Mouse (Mus musculus) kidney, postnatal 25 days (tissue): ENCODE measurements at regions not wholly inside any gene's neighbourhood (a gene's known extent, or its start where the extent isn't known, plus 50 kb on each side); places are given as distances from the start of the nearest gene placed in this dataset.

Experiments used
- DNase-seq, 2 experiments: peaks; one replicate each; pipeline ENCODE4 v3.0.0; 2021; ENCODE audit warnings: mixed read lengths in 2 of 2

- DNase-seq = no peak
These were observed 1512.2 kb upstream of the Gm6569 start for GRCm38 (mm10) chr15:72322127-72322526.

GRCm38 (mm10) chr15:72323158-72323557 is 1511.2 kb upstream of the Gm6569 start:
- DNase-seq = no peak

GRCm38 (mm10) chr15:72331262-72331661 is 1503.1 kb upstream of the Gm6569 start:
- no peak for DNase-seq

DNA sequence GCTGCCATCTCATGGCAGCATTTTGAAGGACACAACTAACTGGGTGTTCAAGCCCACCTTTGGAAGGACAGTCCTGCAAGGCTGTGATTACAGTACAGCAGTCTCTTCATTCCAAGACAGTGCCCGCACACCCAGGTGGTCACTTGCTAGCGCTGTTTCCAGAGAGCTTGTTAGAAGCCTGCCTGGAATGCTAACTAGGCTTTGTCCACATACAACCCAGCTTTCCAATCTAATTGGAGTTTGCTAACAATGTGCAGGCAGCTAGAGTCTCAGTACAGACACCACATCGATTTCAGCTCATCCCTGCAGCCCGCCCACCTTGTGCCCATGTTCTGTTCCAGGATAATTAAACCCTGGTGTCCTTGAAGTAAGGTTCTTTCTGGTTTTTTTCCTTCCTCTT is 1499.9 kb upstream of the Gm6569 start:
- no peak for DNase-seq

DNA sequence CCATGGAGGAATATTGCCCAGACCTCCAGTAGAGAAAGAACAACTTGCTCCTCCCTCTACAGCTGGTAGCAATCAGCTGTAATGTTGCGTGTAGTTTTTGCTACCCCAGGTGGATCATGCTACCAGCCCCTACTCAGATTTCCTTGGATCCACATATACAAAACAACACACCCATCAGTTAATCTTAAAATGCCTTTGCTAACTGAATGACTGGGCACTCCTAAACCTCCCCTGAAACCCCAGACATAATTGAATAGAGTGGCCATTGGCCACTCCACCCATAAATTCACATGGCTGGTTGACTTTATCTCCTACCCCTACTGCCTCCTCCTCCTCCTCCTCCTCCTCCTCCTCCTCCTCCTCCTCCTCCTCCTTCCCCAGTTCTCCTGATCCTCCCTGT is 1494.7 kb upstream of the Gm6569 start:
- no peak for DNase-seq

DNA sequence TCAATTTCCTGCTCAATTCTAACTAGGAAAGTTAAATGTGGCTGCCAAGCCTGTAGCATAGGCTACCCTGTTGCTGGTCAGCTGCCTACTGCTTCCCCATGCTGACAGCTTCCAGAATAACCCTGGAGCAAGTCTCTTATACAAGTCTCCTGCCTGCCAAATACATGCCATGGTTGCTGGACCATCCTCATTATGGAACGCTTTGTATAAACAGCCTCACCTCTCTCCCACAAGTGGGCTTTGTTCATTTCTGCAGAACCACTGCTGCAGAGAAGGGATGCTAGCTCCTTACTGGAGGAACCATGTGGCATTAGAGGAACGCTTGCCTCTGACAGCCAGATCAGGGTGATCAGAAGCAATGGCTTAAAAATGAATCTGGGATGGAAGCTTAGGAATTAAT is 1492.4 kb upstream of the Gm6569 start:
- DNase-seq = no peak

DNA sequence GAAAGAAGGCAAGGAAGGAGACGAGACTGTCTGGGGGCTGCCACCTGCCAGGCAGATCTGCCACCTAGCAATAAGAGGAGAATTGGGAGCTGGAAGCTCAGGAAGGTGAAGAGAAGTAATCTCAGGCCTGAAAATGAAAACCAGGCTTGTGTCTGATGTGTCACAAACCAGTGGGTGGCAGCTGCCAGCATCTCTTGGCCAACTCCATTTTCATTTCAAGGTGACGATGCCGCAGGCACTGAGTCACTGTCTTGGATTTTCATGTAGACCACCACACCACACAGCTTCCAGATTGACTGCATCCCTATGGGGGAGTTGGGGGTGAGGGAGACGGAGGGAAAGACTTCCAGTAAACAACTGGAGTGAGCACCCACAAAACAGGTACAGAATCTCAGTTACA is 1491.9 kb upstream of the Gm6569 start:
- no peak for DNase-seq

DNA sequence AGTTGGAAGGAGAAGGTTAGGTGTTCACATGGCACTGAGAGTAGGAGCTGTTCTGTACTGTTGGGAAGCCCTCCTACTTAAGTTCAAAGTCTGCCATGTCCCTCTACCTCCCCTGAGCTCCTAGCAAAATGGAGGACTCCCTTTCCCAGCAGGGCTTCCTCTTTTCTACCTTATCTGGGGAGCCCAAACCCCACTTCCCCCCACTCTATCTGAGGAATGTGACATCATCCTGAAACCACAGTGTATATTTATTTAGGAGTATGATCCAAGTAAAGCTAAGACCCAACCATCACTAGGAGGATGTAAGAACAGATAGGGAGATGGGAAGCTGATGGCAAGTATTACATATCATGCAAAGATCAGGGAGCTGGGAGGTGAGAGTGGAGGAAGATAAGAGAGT is 1490.6 kb upstream of the Gm6569 start:
- DNase-seq = no peak

DNA sequence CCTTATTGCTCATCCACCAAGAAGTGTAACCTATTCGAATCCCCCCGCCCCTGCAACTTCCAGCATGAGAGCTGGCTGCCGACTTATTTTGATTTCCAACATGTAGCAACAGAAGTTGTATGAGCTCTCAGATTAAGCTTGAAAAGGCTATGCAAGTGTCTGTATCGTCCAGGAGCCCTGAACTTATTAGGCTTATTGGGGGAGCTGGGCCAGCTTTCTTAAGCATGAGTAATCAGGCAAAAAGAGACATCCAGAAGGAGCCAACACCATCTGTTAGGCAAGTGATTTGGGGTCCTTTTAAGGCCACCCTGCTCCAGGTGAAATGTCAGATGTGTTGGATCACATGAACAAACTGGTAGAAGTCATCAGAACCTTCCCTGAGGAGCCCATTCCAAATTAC is 1481.0 kb upstream of the Gm6569 start:
- DNase-seq = no peak

DNA sequence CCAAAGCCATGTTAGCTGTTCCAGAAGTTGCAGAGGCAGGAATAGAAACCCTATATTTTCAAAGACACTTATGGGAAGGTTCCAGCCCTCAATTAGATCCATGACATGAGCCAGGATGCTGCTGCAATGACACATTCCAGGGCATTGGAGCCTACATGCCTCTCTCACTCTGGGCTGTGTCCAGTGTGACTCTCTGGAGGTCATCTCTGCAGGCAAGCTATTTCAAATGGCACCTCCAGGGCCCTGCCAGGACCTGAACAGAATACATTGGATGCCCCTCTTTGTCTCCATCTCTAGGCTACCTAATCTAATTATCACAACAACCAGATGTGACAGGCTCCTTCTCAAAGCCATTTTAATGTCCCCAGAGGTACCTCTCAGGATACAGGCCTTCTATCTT is 1478.7 kb upstream of the Gm6569 start:
- DNase-seq = no peak

DNA sequence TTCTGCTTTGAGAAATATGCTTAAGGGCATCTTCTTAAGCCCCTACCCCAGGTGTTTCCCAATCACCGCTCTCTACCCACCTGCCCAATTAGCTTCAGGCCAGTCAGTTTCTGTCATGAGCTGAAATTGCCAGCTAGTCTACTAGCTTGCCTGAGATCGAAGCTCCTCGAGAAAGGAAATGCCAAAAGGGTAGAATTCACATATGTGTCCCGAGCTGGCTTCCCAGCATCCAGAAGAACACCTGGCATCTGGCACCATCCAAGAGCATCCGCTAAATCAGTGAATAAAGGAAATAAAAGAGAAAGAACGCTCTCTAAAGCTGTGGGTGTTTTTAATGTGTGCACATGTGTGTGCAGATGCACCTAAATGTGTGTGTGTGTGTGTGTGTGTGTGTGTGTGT is 1474.7 kb upstream of the Gm6569 start:
- DNase-seq = no peak

GRCm38 (mm10) chr15:72360049-72360448 is 1474.3 kb upstream of the Gm6569 start:
- no peak for DNase-seq

DNA sequence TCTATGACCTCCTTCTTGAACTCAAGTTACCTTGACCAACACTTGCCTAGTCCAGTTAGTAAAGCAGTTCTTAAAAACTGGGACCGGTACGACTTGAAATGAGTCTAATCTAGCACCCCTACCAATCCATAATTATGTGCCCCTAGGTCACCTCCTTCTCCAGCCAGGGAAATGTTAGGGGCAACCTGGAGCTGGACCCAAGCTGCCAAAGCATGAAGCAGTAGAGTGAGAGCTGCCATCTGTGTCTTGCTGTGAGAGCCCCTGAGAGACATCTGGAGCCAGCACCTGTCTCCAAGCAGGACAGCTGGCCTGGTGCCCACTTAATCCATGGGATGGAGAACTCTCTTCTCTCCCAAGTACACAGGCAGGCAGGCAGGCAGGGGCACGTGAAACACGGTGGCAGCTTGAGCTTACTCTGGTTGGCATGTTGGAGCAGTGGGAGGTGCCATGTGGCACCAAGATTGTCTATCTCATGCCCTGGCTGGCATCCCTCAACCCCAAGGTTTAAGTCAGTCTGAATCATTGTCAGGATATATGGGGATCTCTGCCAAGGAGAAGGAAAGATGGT is 1473.8 kb upstream of the Gm6569 start:
- DNase-seq = no peak

DNA sequence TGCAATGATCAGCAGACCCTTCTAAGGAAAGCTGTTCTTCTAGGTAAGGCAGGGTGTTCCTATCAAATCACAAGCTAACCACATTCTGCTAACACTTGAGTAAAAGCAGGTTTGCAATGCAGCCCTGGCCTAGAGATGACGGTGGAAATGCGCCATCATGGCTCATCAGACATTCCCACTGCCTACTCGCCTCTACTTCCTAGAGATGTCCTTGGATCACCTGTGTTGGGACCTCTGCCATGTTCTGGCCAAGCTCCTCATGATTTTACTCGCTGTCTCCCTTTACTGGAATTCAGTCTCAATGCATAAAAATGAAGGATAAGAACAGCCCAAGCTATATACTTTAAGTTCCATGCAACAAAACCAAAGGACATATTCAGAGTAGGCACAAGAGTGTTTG is 1461.3 kb upstream of the Gm6569 start:
- no peak for DNase-seq

DNA sequence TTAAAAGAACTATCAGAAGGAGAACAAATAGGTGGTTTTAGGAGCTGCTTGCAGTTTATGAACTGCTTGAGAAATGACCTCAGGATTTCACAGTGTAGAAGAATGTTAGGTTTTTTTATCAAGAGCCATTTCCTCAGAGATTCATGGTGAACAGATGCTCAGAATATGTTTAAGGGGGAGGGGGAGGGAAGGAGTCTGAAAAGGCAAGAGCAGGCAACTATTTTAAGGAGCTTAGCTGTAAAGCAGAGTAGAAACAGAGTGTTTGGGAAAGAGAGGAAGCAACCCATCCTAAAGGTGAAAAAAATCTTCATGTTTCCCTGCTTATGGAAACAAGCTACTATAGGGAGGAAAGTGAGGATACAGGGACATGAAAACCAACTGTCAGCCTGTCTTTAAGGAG is 1457.2 kb upstream of the Gm6569 start:
- no peak for DNase-seq

GRCm38 (mm10) chr15:72379291-72379690 is 1455.1 kb upstream of the Gm6569 start:
- DNase-seq = no peak

DNA sequence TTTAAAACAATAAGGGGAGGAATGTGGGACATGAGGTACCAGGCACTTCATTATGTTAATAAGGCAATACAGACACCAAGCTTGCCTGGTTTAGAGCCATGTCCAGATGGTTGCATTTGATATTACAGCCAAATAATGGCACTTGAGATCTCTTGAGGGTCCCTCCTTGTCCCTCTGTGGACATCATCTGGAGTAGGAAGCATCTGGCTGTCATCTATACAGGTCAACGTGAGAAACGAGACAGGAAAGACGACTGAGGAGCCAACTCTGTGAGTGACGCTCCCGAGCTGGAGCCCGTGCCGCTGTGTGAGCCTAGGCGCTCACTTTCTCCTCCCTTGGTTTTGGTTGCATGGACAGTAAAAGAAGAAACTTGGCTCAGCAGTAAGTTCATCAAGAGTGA is 1453.2 kb upstream of the Gm6569 start:
- no peak for DNase-seq

GRCm38 (mm10) chr15:72381744-72382143 is 1452.6 kb upstream of the Gm6569 start:
- DNase-seq = no peak

GRCm38 (mm10) chr15:72382521-72382920 is 1451.8 kb upstream of the Gm6569 start:
- no peak for DNase-seq

GRCm38 (mm10) chr15:72383062-72383461 is 1451.3 kb upstream of the Gm6569 start:
- DNase-seq = no peak

DNA sequence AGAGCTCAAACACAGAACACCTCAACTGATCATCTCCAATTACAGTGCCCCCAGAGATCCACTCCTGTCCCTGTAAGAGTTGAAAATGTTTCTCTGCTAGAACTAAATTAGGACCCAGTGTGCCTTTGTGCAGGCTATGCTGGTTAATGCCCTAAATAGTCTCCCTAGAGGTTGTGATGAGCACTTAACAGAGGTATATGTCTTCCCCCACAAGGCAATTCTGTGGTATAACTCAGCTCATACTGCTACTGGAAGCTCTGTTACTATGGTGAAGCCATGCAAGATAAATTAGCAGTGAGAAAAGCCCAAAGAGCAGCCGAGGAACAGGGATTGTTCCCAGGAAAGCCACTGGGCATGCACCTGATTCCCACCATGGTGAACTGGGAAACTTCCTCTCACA is 1450.9 kb upstream of the Gm6569 start:
- DNase-seq = no peak

DNA sequence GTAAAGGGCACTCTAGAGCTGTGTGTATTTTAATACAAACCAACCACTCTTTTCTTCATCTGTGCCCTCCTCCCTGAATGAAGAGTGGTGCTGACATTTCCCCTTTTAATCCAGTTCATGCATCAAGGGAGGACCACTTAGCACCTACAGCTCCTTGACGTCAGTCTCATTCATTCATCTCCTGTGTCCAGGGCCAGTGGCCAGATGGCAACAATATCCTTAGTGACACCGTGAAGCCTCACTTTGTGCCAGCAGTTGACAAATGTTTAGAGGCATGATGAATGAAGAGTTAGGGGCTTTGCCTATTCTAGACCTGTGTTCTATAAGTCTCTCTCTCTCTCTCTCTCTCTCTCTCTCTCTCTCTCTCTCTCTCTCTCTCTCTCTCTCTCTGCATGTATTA is 1441.1 kb upstream of the Gm6569 start:
- DNase-seq = no peak

- DNase-seq = no peak
These were observed 1422.4 kb upstream of the Gm6569 start for GRCm38 (mm10) chr15:72411956-72412355.
